Mouse (Mus musculus) macrophage (primary cell): ENCODE results near the gene Phc1. TPM values are rescaled to one million over a fixed set of nuclear protein-coding genes. Genes with fewer than 3 reads are reported as not detected.

Experiments
- H3K27ac ChIP-seq: fragments of 350-480 bp; formaldehyde crosslinking; 2 replicates; pipeline ENCODE4 v1.9.0; 2021
- H3K36me3 ChIP-seq: fragments of 350-480 bp; formaldehyde crosslinking; 2 replicates; pipeline ENCODE4 v1.9.0; 2021; ENCODE audit errors: inconsistent target
- H3K4me3 ChIP-seq: fragments of 350-480 bp; formaldehyde crosslinking; 2 replicates; pipeline ENCODE4 v1.9.0; 2021; ENCODE audit errors: inconsistent target
- H3K79me2 ChIP-seq: fragments of 350-480 bp; formaldehyde crosslinking; 2 replicates; pipeline ENCODE4 v1.9.0; 2021; ENCODE audit errors: inconsistent target
- WGBS: methylation state at CpG from one replicate; pipeline ENCODE4 v1.1.7; 2026; ENCODE audit warnings: inconsistent platforms; ENCODE audit not compliant: missing documents; 5-methylcytosine and 5-hydroxymethylcytosine counted together
- polyA plus RNA-seq: library from polyadenylated mRNA; stranded (reverse); fragments of 250-400 nt; gene quantifications from 3 replicates; pipeline ENCODE4 v1.2.4, GENCODE M21; 2018; ENCODE audit warnings: inconsistent platforms

The Phc1 gene
- polyA plus RNA-seq, 1 experiment from 2014 or later = 4.7 TPM

DNA sequence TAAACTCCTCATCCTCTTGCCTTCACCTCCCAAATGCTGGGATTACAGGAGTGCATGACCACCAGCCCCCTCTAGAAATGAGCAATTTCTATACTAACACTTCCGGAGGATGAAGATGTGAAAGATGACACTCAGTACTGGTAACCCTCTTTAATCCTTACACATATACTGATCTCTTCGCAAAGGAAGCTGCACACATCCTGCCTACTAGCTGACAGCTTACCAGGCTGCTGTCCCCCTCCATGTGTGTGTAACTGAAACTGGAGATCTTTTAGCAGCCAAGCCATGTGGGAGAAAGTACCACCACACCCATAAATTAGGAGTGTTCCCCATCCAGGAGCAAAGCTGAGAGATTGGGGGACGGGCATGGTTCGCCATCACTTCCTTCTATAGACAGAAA, 71.2 kb downstream of the Phc1 start:
- Histone ChIP-seq H3K27ac (no peak overlapping the region), H3K36me3 (no peaks in the 10 kb centered on the region), H3K4me3 (no peak overlapping the region), H3K79me2 (no peaks in the 10 kb centered on the region)
- WGBS = 91% methylated on average over 4 of the region's 4 CpGs

DNA sequence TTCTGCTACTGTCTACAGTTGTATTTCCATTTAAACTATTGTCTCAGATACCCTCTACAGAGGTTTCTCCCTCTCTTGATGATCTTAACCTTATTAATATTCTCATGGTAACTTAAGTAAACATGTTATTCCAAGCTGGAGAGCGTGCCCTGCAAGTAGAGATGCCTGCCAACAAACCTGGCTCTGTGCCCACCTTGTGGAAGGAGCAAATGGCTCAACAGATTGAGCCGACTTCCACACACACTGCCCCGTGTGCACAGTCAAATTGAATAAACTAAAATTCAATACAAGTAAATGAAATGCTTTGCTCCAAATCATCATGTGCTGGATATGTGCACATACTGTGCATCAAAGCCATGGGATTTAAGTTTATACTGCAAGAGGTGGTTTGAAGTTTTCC, 71.8 kb downstream of the Phc1 start:
- no peaks in the 10 kb centered on the region for H3K79me2 ChIP-seq
- WGBS = 74% methylated on average over 3 of the region's 3 CpGs

More for the DNA sequence above, 71.8 kb downstream of the Phc1 start:
- Histone ChIP-seq H3K36me3 (no peaks in the 10 kb centered on the region), H3K4me3 (no peak overlapping the region), H3K27ac (no peak overlapping the region)

Other genes starting within 250 kb of the Phc1 start
- not detected in 3 replicates for gene Klrg1, start 57.7 kb downstream of the Phc1 start, polyA plus RNA-seq
- 282 to 386 TPM (median 335 TPM) in 3 replicates for gene M6pr, start 31.8 kb downstream of the Phc1 start, polyA plus RNA-seq
- not detected in 3 replicates for gene Rimklb, start 158.2 kb upstream of the Phc1 start, polyA plus RNA-seq
- gene Mfap5, start 165.3 kb upstream of the Phc1 start, polyA plus RNA-seq = not detected in 3 replicates
- 0.13 TPM in 1 of 3 replicates, not detected in the others for gene Aicda, start 213.2 kb upstream of the Phc1 start, polyA plus RNA-seq